ENCODE assay signal across 9 mouse cellular contexts in genomic region chr5:149527999-149528729, GRCm38 (mm10). TPM values are rescaled to one million over a fixed set of nuclear protein-coding genes. Genes with fewer than 3 reads are reported as not detected.
DNase-seq lines count a peak whose midpoint lies in the region; ATAC-seq lines count a peak whose summit lies in the region.
"Had no signal": no experiment of that assay in that cellular context is flagged by ENCODE, and none has a peak within 500 bp of the region (broad histone marks: within the 10 kb centered on the region; RNA-seq: fewer than 3 reads in every experiment).

Gene Wdr95, plus strand, starts transcription at chr5:149528679.

- no peaks in the 10 kb centered on the region for H3K36me3 ChIP-seq in lung, embryonic 15.5 days
- no peaks in the 10 kb centered on the region for H3K36me3 ChIP-seq in forebrain, embryonic 10.5 days (replicated peaks)
- no peaks in the 10 kb centered on the region for H3K36me3 ChIP-seq in hindbrain, embryonic 16.5 days (ENCODE audit: control insufficient read depth, insufficient read depth, low read length)
- no peaks in the 10 kb centered on the region for H3K36me3 ChIP-seq in neural tube, embryonic 12.5 days
- H3K36me3 ChIP-seq: liver, embryonic 13.5 days had no signal

- H3K27ac ChIP-seq in lung, embryonic 15.5 days, result no peak within 1 kb of the TSS
- peak within 1 kb of the TSS; percentile 81 for H3K27ac ChIP-seq in forebrain, embryonic 10.5 days
- peak within 1 kb of the TSS; percentile 84 for H3K27ac ChIP-seq in hindbrain, embryonic 16.5 days (ENCODE audit: low read depth, low read length)
- peak within 1 kb of the TSS; percentile 75 for H3K27ac ChIP-seq in neural tube, embryonic 12.5 days
- H3K27ac ChIP-seq: liver, embryonic 13.5 days had no signal

- 28% methylated on average over 29 of the region's 29 CpGs for WGBS in lung, embryonic 15.5 days
- 58% methylated on average over 29 of the region's 29 CpGs for WGBS in forebrain, embryonic 10.5 days
- WGBS in hindbrain, embryonic 16.5 days, result 13% methylated on average over 29 of the region's 29 CpGs
- WGBS in neural tube, embryonic 12.5 days, result 11% methylated on average over 29 of the region's 29 CpGs

- no peaks in the 10 kb centered on the region for H3K27me3 ChIP-seq in lung, embryonic 15.5 days
- peaks cover 8% of the 10 kb centered on the region for H3K27me3 ChIP-seq in forebrain, embryonic 10.5 days (ENCODE audit: poor library complexity, severe bottlenecking)
- no peaks in the 10 kb centered on the region for H3K27me3 ChIP-seq in hindbrain, embryonic 16.5 days (replicated peaks; ENCODE audit: control insufficient read depth, insufficient read depth, low read length)
- H3K27me3 ChIP-seq in neural tube, embryonic 12.5 days (replicated peaks), result no peaks in the 10 kb centered on the region

- no peak for DNase-seq in lung, adult 18-20 months
- peak; percentile 42 for DNase-seq in forebrain, embryonic 10.5 days (ENCODE audit: extremely low spot score, low spot score)
- peak; percentile 70 to 79 for DNase-seq in left cerebral cortex, postnatal 10 days (ENCODE audit: extremely low spot score in 1 of 2, low spot score in 2 of 2)
- DNase-seq in T-cell, adult 2 months (ENCODE audit: low spot score), result no peak
- DNase-seq in thymus, postnatal 14 days, result no peak
- DNase-seq: liver, embryonic 13.5 days had no signal

- H3K9ac ChIP-seq in lung, embryonic 15.5 days, result no peak within 1 kb of the TSS
- H3K9ac ChIP-seq in hindbrain, embryonic 16.5 days (ENCODE audit: low read depth, low read length), result peak within 1 kb of the TSS; percentile 55
- H3K9ac ChIP-seq in neural tube, embryonic 12.5 days, result no peak within 1 kb of the TSS
- H3K9ac ChIP-seq: liver, embryonic 13.5 days had no signal

- no peaks in the 10 kb centered on the region for H3K9me3 ChIP-seq in lung, embryonic 15.5 days
- H3K9me3 ChIP-seq in forebrain, embryonic 10.5 days, result no peaks in the 10 kb centered on the region; the same call in 1 of the 2 replicates
- H3K9me3 ChIP-seq in hindbrain, embryonic 16.5 days (ENCODE audit: control insufficient read depth, low read length), result no peaks in the 10 kb centered on the region
- 0 out of 2 replicates have a peak, but pooled peaks cover 3% of the 10 kb centered on the region for H3K9me3 ChIP-seq in neural tube, embryonic 12.5 days
- H3K9me3 ChIP-seq: liver, embryonic 13.5 days had no signal

- H3K4me1 ChIP-seq in lung, embryonic 15.5 days, result peaks cover 38% of the 10 kb centered on the region
- H3K4me1 ChIP-seq in forebrain, embryonic 10.5 days, result peaks cover 63% of the 10 kb centered on the region
- H3K4me1 ChIP-seq in hindbrain, embryonic 16.5 days (ENCODE audit: control insufficient read depth, insufficient read depth, low read depth, low read length), result peaks cover 46% of the 10 kb centered on the region
- peaks cover 44% of the 10 kb centered on the region for H3K4me1 ChIP-seq in neural tube, embryonic 12.5 days
- H3K4me1 ChIP-seq: liver, embryonic 13.5 days had no signal

- no peak within 1 kb of the TSS for H3K4me3 ChIP-seq in lung, embryonic 15.5 days
- peak within 1 kb of the TSS; percentile 16; the same call in 1 of the 2 replicates for H3K4me3 ChIP-seq in forebrain, embryonic 10.5 days
- 0 out of 2 replicates have a peak within 1 kb of the TSS, but pooled peaks have one; percentile 3 for H3K4me3 ChIP-seq in hindbrain, embryonic 16.5 days (ENCODE audit: low read length)
- 0 out of 2 replicates have a peak within 1 kb of the TSS, but pooled peaks have one; percentile 3 for H3K4me3 ChIP-seq in neural tube, embryonic 12.5 days
- H3K4me3 ChIP-seq: liver, embryonic 13.5 days had no signal

- H3K4me2 ChIP-seq in lung, embryonic 15.5 days, result peak within 1 kb of the TSS; percentile 40
- peak within 1 kb of the TSS; percentile 50 for H3K4me2 ChIP-seq in hindbrain, embryonic 16.5 days (ENCODE audit: low read length)
- H3K4me2 ChIP-seq in neural tube, embryonic 12.5 days (replicated peaks), result peak within 1 kb of the TSS; percentile 46
- H3K4me2 ChIP-seq: liver, embryonic 13.5 days had no signal

- no peak; the same call in 1 of the 2 replicates for ATAC-seq in lung, embryonic 15.5 days (ENCODE audit: borderline replicate concordance, extremely low read depth, low FRiP score, low TSS enrichment)
- peak; percentile 58 for ATAC-seq in hindbrain, embryonic 16.5 days
- peak; percentile 83 for ATAC-seq in neural tube, embryonic 12.5 days (ENCODE audit: low FRiP score, low read depth)

- intact Hi-C loops in left cerebral cortex, postnatal 10 days (cut with DNase I), result loop anchor here (10.0 kb wide), 1 partner anchor 723 kb away; no protein-coding TSS in a partner anchor

RNA-seq across cellular contexts. Expression of gene Wdr95, which starts in this region (rescaled TPM):
- 0.08 and 0.26 TPM in 2 replicates for polyA plus RNA-seq in lung, embryonic 15.5 days (2015; fragmentation: Nextera tagmentation; extraction: Ambion mirVana)
- polyA plus RNA-seq in forebrain, embryonic 10.5 days (2016; fragmentation: Nextera tagmentation; extraction: Ambion mirVana), result not detected in 2 replicates
- 0.24 TPM in 2 replicates for polyA plus RNA-seq in hindbrain, embryonic 16.5 days (2015; fragmentation: Nextera tagmentation; extraction: Ambion mirVana)
- total RNA-seq in left cerebral cortex, postnatal 10 days (2021), result 1 to 10 TPM; 1.1 to 1.4 TPM
- 0.22 and 0.71 TPM in 2 replicates for polyA plus RNA-seq in neural tube, embryonic 12.5 days (2016; fragmentation: Nextera tagmentation; extraction: Ambion mirVana)
- polyA plus RNA-seq: liver, embryonic 13.5 days had no signal

Comparison
In these comparisons a context has a peak if more than half of its experiments do, and no peak if none do; other contexts are left out.
1. Peak in DNase-seq, H3K4me3 ChIP-seq and H3K27ac ChIP-seq in forebrain, embryonic 10.5 days; RNA of the gene not detected or under 1 TPM.
2. Peak in ATAC-seq, H3K4me3 ChIP-seq, H3K27ac ChIP-seq, H3K9ac ChIP-seq and H3K4me2 ChIP-seq in hindbrain, embryonic 16.5 days; RNA of the gene not detected or under 1 TPM.
3. Peak in ATAC-seq, H3K4me3 ChIP-seq, H3K27ac ChIP-seq and H3K4me2 ChIP-seq in neural tube, embryonic 12.5 days; RNA of the gene not detected or under 1 TPM.
4. DNase-seq: peak in left cerebral cortex, postnatal 10 days (2 of 2); none in lung, adult 18-20 months (0 of 2), T-cell, adult 2 months (single experiment) and thymus, postnatal 14 days (single experiment).
5. Peak in every context shown above with its lines, with median percentiles within 50 percentile points of each other: H3K4me2 ChIP-seq.